Mouse (Mus musculus) CH12.LX (cell line): ENCODE data around the gene Tmc3. TPM values are rescaled to one million over a fixed set of nuclear protein-coding genes. Genes with fewer than 3 reads are reported as not detected.
A peak's percentile ranks its signal among the peaks of the same experiment; 100 is the strongest.

Experiments used
- DNase-seq: peaks from one replicate; pipeline ENCODE4 v3.0.0-alpha.2; 2013; ENCODE audit errors: extremely low read depth
- H3K27ac ChIP-seq: 2 replicates; pipeline ENCODE4 v1.5.1; 2012; ENCODE audit warnings: low read depth, mild to moderate bottlenecking, control low read depth, moderate library complexity; ENCODE audit not compliant: insufficient read depth
- H3K27me3 ChIP-seq: replicated peaks from 2 replicates; pipeline ENCODE3; 2012; ENCODE audit warnings: inconsistent platforms
- H3K36me3 ChIP-seq, 2 experiments: replicated peaks in 1 of 2; 2 replicates each; pipeline versions ENCODE3 to v1.6.1; 2012; ENCODE audit warnings: inconsistent platforms in 1 of 2, low read length in 1 of 2, mild to moderate bottlenecking in 1 of 2, mixed read lengths in 1 of 2, moderate library complexity in 1 of 2; ENCODE audit not compliant: control insufficient read depth in 1 of 2, insufficient read depth in 1 of 2
- H3K4me1 ChIP-seq, 2 experiments: 2 replicates each; pipeline ENCODE4 v1.6.1; 2012; ENCODE audit warnings: inconsistent platforms in 1 of 2, moderate library complexity in 1 of 2; ENCODE audit not compliant: insufficient read depth in 2 of 2, control insufficient read depth in 1 of 2
- H3K4me2 ChIP-seq: 2 replicates; pipeline ENCODE4 v1.6.1; 2012; ENCODE audit warnings: low read depth, mild to moderate bottlenecking, control low read depth; ENCODE audit not compliant: poor library complexity, insufficient read depth, severe bottlenecking
- H3K4me3 ChIP-seq, 3 experiments: fragments of 150-350 bp in 1 of 3; sonication (generic) in 1 of 3; replicated peaks in 1 of 3; 2 replicates each; pipeline versions ENCODE3 to v1.5.1; 2011 to 2012; ENCODE audit warnings: low read depth in 2 of 3, low read length in 2 of 3, mild to moderate bottlenecking in 2 of 3, moderate library complexity in 2 of 3, control low read depth in 1 of 3, improper control_type of control experiment in 1 of 3, inconsistent platforms in 1 of 3, mixed read lengths in 1 of 3; ENCODE audit not compliant: poor library complexity in 1 of 3
- H3K79me2 ChIP-seq: replicated peaks from 2 replicates; pipeline ENCODE4 v1.6.1; 2012; ENCODE audit warnings: mild to moderate bottlenecking, moderate library complexity; ENCODE audit not compliant: control insufficient read depth, poor library complexity, insufficient read depth, severe bottlenecking; ENCODE audit errors: extremely low read depth
- H3K9ac ChIP-seq: 2 replicates; pipeline ENCODE4 v1.6.1; 2012; ENCODE audit warnings: low read depth, mild to moderate bottlenecking, control low read depth, moderate library complexity; ENCODE audit not compliant: insufficient read depth
- H3K9me3 ChIP-seq: replicated peaks from 2 replicates; pipeline ENCODE3; 2012; ENCODE audit warnings: low read length, inconsistent platforms, mixed read lengths
- BHLHE40 ChIP-seq: IDR thresholded peaks from 2 replicates; pipeline ENCODE4 v1.6.1; 2011; ENCODE audit warnings: mild to moderate bottlenecking, low read depth, low read length, improper control_type of control experiment
- CTCF ChIP-seq, 2 experiments: IDR thresholded peaks in 1 of 2; conservative IDR thresholded peaks in 1 of 2; 2 replicates each; pipeline ENCODE4 v1.5.1; 2011 to 2012; ENCODE audit warnings: low read depth in 2 of 2, low read length in 2 of 2, improper control_type of control experiment in 1 of 2, inconsistent platforms in 1 of 2, mild to moderate bottlenecking in 1 of 2, moderate library complexity in 1 of 2
- E2F4 ChIP-seq: IDR thresholded peaks from 2 replicates; pipeline ENCODE4 v1.6.1; 2011; ENCODE audit warnings: low read depth, low read length, improper control_type of control experiment; ENCODE audit not compliant: insufficient replicate concordance
- EP300 ChIP-seq: IDR thresholded peaks from 2 replicates; pipeline ENCODE4 v1.6.1; 2011; ENCODE audit warnings: low read length, improper control_type of control experiment
- ETS1 ChIP-seq: conservative IDR thresholded peaks from 2 replicates; pipeline ENCODE4 v1.6.1; 2012; ENCODE audit warnings: low read depth, mild to moderate bottlenecking, inconsistent platforms, low read length, improper control_type of control experiment, moderate library complexity
- GABPA ChIP-seq: IDR thresholded peaks from 2 replicates; pipeline ENCODE4 v1.6.1; 2012; ENCODE audit warnings: low read depth, low read length, improper control_type of control experiment, inconsistent platforms; ENCODE audit not compliant: insufficient replicate concordance
- JUN ChIP-seq: IDR thresholded peaks from 2 replicates; pipeline ENCODE4 v1.6.1; 2011; ENCODE audit warnings: low read depth, mild to moderate bottlenecking, low read length, improper control_type of control experiment, moderate library complexity; ENCODE audit not compliant: insufficient read depth
- JUND ChIP-seq: conservative IDR thresholded peaks from 2 replicates; pipeline ENCODE4 v1.6.1; 2011; ENCODE audit warnings: low read depth, low read length, improper control_type of control experiment
- KAT2A ChIP-seq: IDR thresholded peaks from 2 replicates; pipeline ENCODE4 v1.6.1; 2012; ENCODE audit warnings: low read length, improper control_type of control experiment, inconsistent platforms; ENCODE audit not compliant: insufficient replicate concordance
- MAX ChIP-seq: IDR thresholded peaks from 2 replicates; pipeline ENCODE4 v1.6.1; 2011; ENCODE audit warnings: low read length, improper control_type of control experiment
- MEF2A ChIP-seq: IDR thresholded peaks from 2 replicates; pipeline ENCODE4 v1.6.1; 2014; ENCODE audit warnings: low read depth, mild to moderate bottlenecking, inconsistent platforms, low read length, improper control_type of control experiment, borderline replicate concordance
- MYC ChIP-seq: IDR thresholded peaks from 2 replicates; pipeline ENCODE4 v1.6.1; 2011; ENCODE audit warnings: low read depth, mild to moderate bottlenecking, improper control_type of control experiment, low read length
- NRF1 ChIP-seq: IDR thresholded peaks from 2 replicates; pipeline ENCODE4 v1.6.1; 2014; ENCODE audit warnings: low read depth, mild to moderate bottlenecking, inconsistent platforms, low read length, improper control_type of control experiment, moderate library complexity
- PAX5 ChIP-seq: IDR thresholded peaks from 2 replicates; pipeline ENCODE4 v1.6.1; 2012; ENCODE audit warnings: low read length, inconsistent platforms, mixed read lengths
- POLR2A ChIP-seq: IDR thresholded peaks from 2 replicates; pipeline ENCODE4 v1.6.1; 2011; ENCODE audit warnings: low read depth, mild to moderate bottlenecking, improper control_type of control experiment, low read length
- POLR2AphosphoS2 ChIP-seq: IDR thresholded peaks from 2 replicates; pipeline ENCODE4 v1.6.1; 2011; ENCODE audit warnings: low read depth, low read length, improper control_type of control experiment
- RAD21 ChIP-seq: IDR thresholded peaks from 2 replicates; pipeline ENCODE4 v1.6.1; 2011; ENCODE audit warnings: low read depth, mild to moderate bottlenecking, low read length, improper control_type of control experiment, moderate library complexity
- RCOR1 ChIP-seq: conservative IDR thresholded peaks from 2 replicates; pipeline ENCODE4 v1.6.1; 2012; ENCODE audit warnings: low read depth, mild to moderate bottlenecking, inconsistent platforms, low read length, improper control_type of control experiment
- SIN3A ChIP-seq: IDR thresholded peaks from 2 replicates; pipeline ENCODE4 v1.6.1; 2012; ENCODE audit warnings: low read length, improper control_type of control experiment, inconsistent platforms
- TBP ChIP-seq: conservative IDR thresholded peaks from 2 replicates; pipeline ENCODE4 v1.6.1; 2011; ENCODE audit warnings: low read depth, low read length, improper control_type of control experiment
- UBTF ChIP-seq: IDR thresholded peaks from 2 replicates; pipeline ENCODE4 v1.6.1; 2012; ENCODE audit warnings: low read depth, mild to moderate bottlenecking, inconsistent platforms, low read length, improper control_type of control experiment, moderate library complexity
- USF2 ChIP-seq: conservative IDR thresholded peaks from 2 replicates; pipeline ENCODE4 v1.6.1; 2011; ENCODE audit warnings: low read depth, low read length, improper control_type of control experiment
- ZC3H11A ChIP-seq: IDR thresholded peaks from 2 replicates; pipeline ENCODE4 v1.6.1; 2012; ENCODE audit warnings: low read depth, mild to moderate bottlenecking, inconsistent platforms, low read length, improper control_type of control experiment
- ZKSCAN1 ChIP-seq: IDR thresholded peaks from 2 replicates; pipeline ENCODE4 v1.6.1; 2012; ENCODE audit warnings: low read depth, inconsistent platforms, low read length, improper control_type of control experiment, borderline replicate concordance
- ZNF384 ChIP-seq: IDR thresholded peaks from 2 replicates; pipeline ENCODE4 v1.6.1; 2012; ENCODE audit warnings: low read depth, low read length, improper control_type of control experiment, inconsistent platforms
- dilution Hi-C: fragments of 300-500 bp; cut with MboI; formaldehyde crosslinking; loops from 2 replicates; pipeline ENCODE4 v1.14.3; 2020; ENCODE audit warnings: low sequenced_read_pairs; ENCODE audit not compliant: extremely low pct_unique_long_range_greater_than_20kb, extremely low pct_ligation_motif_present
- in situ Hi-C: fragments of 300-500 bp; cut with MboI; formaldehyde crosslinking; loops from 3 replicates; pipeline ENCODE4 v1.14.3; 2019; ENCODE audit warnings: low sequenced_read_pairs, low pct_ligation_motif_present, low pct_unique_long_range_greater_than_20kb, mixed read lengths
- polyA plus RNA-seq: library from polyadenylated mRNA; unstranded; fragments of >175 nt; gene quantifications from 2 replicates; pipeline ENCODE4 v1.2.1, GENCODE M21; 2012; ENCODE audit warnings: low read depth; ENCODE audit not compliant: insufficient read length
- total RNA-seq, 2 experiments: library from RNA; depleted of rRNA; stranded (reverse); fragments of 300-350 nt in 1 of 2; fragments of >200 nt in 1 of 2; gene quantifications; 2 replicates each; pipeline ENCODE4 v1.2.3; 2012 to 2014

Gene Tmc3
- total and polyA plus RNA-seq, 3 experiments = 1.2 to 3.0 (median 2.2) TPM

GRCm38 (mm10) chr7:83580946-83581345 lies 3.8 kb upstream of the Tmc3 start:
- no peaks in the 10 kb centered on the region for H3K9me3 ChIP-seq
- H3K79me2 ChIP-seq = no peaks in the 10 kb centered on the region
- DNase-seq = no peak
- TF ChIP-seq GABPA = no peak
- TF ChIP-seq MAX = no peak
- TF ChIP-seq POLR2A = no peak
- no peak for TF ChIP-seq UBTF
- no peak for TF ChIP-seq RAD21
- no peak for TF ChIP-seq ZC3H11A
- TF ChIP-seq RCOR1 = no peak
- TF ChIP-seq ZKSCAN1 = no peak
- no peak for TF ChIP-seq PAX5
- no peak for TF ChIP-seq TBP
- TF ChIP-seq EP300 = no peak
- no peak for TF ChIP-seq POLR2AphosphoS2
- TF ChIP-seq BHLHE40 = no peak
- no peak for TF ChIP-seq CTCF (conservative IDR thresholded peaks at IDR 0.05 in 1 of 2, IDR thresholded peaks at IDR 0.05 in 1 of 2; ENCODE audit: low read depth in 2 of 2, low read length in 2 of 2)
- TF ChIP-seq ETS1 = no peak
- TF ChIP-seq, all 38 proteins: peak for 0
- Histone ChIP-seq H3K4me2 (no peak overlapping the region), H3K4me1 (peaks cover 3 to 8% of the 10 kb centered on the region in 2 experiments; a peak in 2 of 4 replicates), H3K27ac (no peak overlapping the region), H3K4me3 (no peak overlapping the region), H3K36me3 (no peaks in the 10 kb centered on the region), H3K27me3 (no peaks in the 10 kb centered on the region), H3K9ac (no peak overlapping the region)
- dilution Hi-C loops = no loop called here
- in situ Hi-C loops = no loop called here

GRCm38 (mm10) chr7:83594056-83594455 lies 9.3 kb downstream of the Tmc3 start:
- no peak for DNase-seq
- Histone ChIP-seq H3K36me3 (peaks cover 0 to 6% of the 10 kb centered on the region in 2 experiments), H3K4me1 (peaks cover 17 to 22% of the 10 kb centered on the region in 2 experiments), H3K9me3 (no peaks in the 10 kb centered on the region), H3K27ac (no peak overlapping the region), H3K79me2 (no peaks in the 10 kb centered on the region), H3K4me2 (no peak overlapping the region), H3K9ac (no peak overlapping the region), H3K4me3 (no peak overlapping the region), H3K27me3 (no peaks in the 10 kb centered on the region)
- TF ChIP-seq MEF2A = no peak
- in situ Hi-C loops (no loop called here), dilution Hi-C loops (no loop called here)

- no peaks in the 10 kb centered on the region for H3K9me3 ChIP-seq
- no peak overlapping the region for H3K4me3 ChIP-seq
- H3K4me1 ChIP-seq = peaks cover 24 to 43% of the 10 kb centered on the region in 2 experiments
- dilution Hi-C loops (no loop called here), in situ Hi-C loops (no loop called here)
- DNase-seq = peak; percentile 67
- H3K9ac ChIP-seq = no peak overlapping the region
- H3K36me3 ChIP-seq = peaks cover 0 to 15% of the 10 kb centered on the region in 2 experiments
- no peak overlapping the region for H3K4me2 ChIP-seq
- peak overlapping the region; percentile 59 for H3K27ac ChIP-seq
- H3K79me2 ChIP-seq = no peaks in the 10 kb centered on the region
- no peaks in the 10 kb centered on the region for H3K27me3 ChIP-seq
- TF ChIP-seq RCOR1 = no peak
- no peak for TF ChIP-seq MYC
- TF ChIP-seq UBTF = no peak
- TF ChIP-seq ETS1 = peak; percentile 56
- TF ChIP-seq E2F4 = no peak
- TF ChIP-seq EP300 = no peak
- no peak for TF ChIP-seq POLR2A
- no peak for TF ChIP-seq KAT2A
- no peak for TF ChIP-seq NRF1
- no peak for TF ChIP-seq CTCF (conservative IDR thresholded peaks at IDR 0.05 in 1 of 2, IDR thresholded peaks at IDR 0.05 in 1 of 2; ENCODE audit: low read depth in 2 of 2, low read length in 2 of 2)
- no peak for TF ChIP-seq ZKSCAN1
- no peak for TF ChIP-seq TBP
- TF ChIP-seq MEF2A = no peak
- TF ChIP-seq JUN = peak; percentile 63
- no peak for TF ChIP-seq SIN3A
- TF ChIP-seq ZNF384 = no peak
- peak; percentile 6; the same call in 1 of the 2 replicates for TF ChIP-seq JUND
- no peak for TF ChIP-seq GABPA
- no peak for TF ChIP-seq USF2
- no peak for TF ChIP-seq BHLHE40
Observed at GRCm38 (mm10) chr7:83597063-83597462, 12.3 kb downstream of the Tmc3 start.
